Mouse (Mus musculus): Measurements from ENCODE around the gene Chfr. TPM values are rescaled to one million over a fixed set of nuclear protein-coding genes. Genes with fewer than 3 reads are reported as not detected.

Gene Chfr
- total RNA-seq, 2 experiments from 2014 or later, result 28.0 to 45.1 TPM

Other genes with a start within 250 kb of the Chfr start
- gene Gm15446, start 212.4 kb upstream of the Chfr start, total RNA-seq (2014; fragmentation: Nextera tagmentation), result 26.2 and 35.1 TPM in 2 replicates
- 73.0 and 188 TPM in 2 replicates for gene Gm15446, start 212.4 kb upstream of the Chfr start, total RNA-seq (2017)
- gene Zfp932, start 139.3 kb upstream of the Chfr start, total RNA-seq (2014; fragmentation: Nextera tagmentation), result 31.7 and 62.0 TPM in 2 replicates
- 63.1 and 110 TPM in 2 replicates for gene Zfp932, start 139.3 kb upstream of the Chfr start, total RNA-seq (2017)
- 5.2 and 20.4 TPM in 2 replicates for gene Gm17655, start 63.3 kb upstream of the Chfr start, total RNA-seq (2014; fragmentation: Nextera tagmentation)
- gene Gm17655, start 63.3 kb upstream of the Chfr start, total RNA-seq (2017), result 4.4 and 12.0 TPM in 2 replicates
- gene Gm35315, start 41.4 kb upstream of the Chfr start, total RNA-seq (2014; fragmentation: Nextera tagmentation), result 0.73 and 1.7 TPM in 2 replicates
- gene Gm35315, start 41.4 kb upstream of the Chfr start, total RNA-seq (2017), result 0.72 and 1.6 TPM in 2 replicates
- not detected in 2 replicates for gene Plcxd1, start 35.9 kb upstream of the Chfr start, total RNA-seq (2014; fragmentation: Nextera tagmentation)
- not detected in 2 replicates for gene Plcxd1, start 35.9 kb upstream of the Chfr start, total RNA-seq (2017)
- gene Gtpbp6, start 27.6 kb upstream of the Chfr start, total RNA-seq (2014; fragmentation: Nextera tagmentation), result 20.4 and 32.2 TPM in 2 replicates
- gene Gtpbp6, start 27.6 kb upstream of the Chfr start, total RNA-seq (2017), result 9.2 and 14.0 TPM in 2 replicates
- 6.4 and 8.4 TPM in 2 replicates for gene Zfp605, start 25.8 kb upstream of the Chfr start, total RNA-seq (2014; fragmentation: Nextera tagmentation)
- gene Zfp605, start 25.8 kb upstream of the Chfr start, total RNA-seq (2017), result 3.3 and 9.3 TPM in 2 replicates
- 16.9 and 23.9 TPM in 2 replicates for gene Golga3, start 40.9 kb downstream of the Chfr start, total RNA-seq (2014; fragmentation: Nextera tagmentation)
- 19.4 and 22.8 TPM in 2 replicates for gene Golga3, start 40.9 kb downstream of the Chfr start, total RNA-seq (2017)
- gene Ankle2, start 95.2 kb downstream of the Chfr start, total RNA-seq (2014; fragmentation: Nextera tagmentation), result 31.4 and 42.7 TPM in 2 replicates
- gene Ankle2, start 95.2 kb downstream of the Chfr start, total RNA-seq (2017), result 53.1 and 68.9 TPM in 2 replicates
- gene Pgam5, start 134.1 kb downstream of the Chfr start, total RNA-seq (2014; fragmentation: Nextera tagmentation), result 37.7 and 42.2 TPM in 2 replicates
- gene Pgam5, start 134.1 kb downstream of the Chfr start, total RNA-seq (2017), result 41.4 and 45.0 TPM in 2 replicates
- gene Pxmp2, start 150.3 kb downstream of the Chfr start, total RNA-seq (2014; fragmentation: Nextera tagmentation), result 9.7 TPM in 1 of 2 replicates, not detected in the other
- gene Pxmp2, start 150.3 kb downstream of the Chfr start, total RNA-seq (2017), result 4.3 and 6.3 TPM in 2 replicates
- gene Pole, start 150.5 kb downstream of the Chfr start, total RNA-seq (2014; fragmentation: Nextera tagmentation), result 92.1 and 96.7 TPM in 2 replicates
- gene Pole, start 150.5 kb downstream of the Chfr start, total RNA-seq (2017), result 46.4 and 48.5 TPM in 2 replicates
- gene P2rx2, start 207.4 kb downstream of the Chfr start, total RNA-seq (2014; fragmentation: Nextera tagmentation), result not detected in 2 replicates
- not detected in 2 replicates for gene P2rx2, start 207.4 kb downstream of the Chfr start, total RNA-seq (2017)
- not detected in 2 replicates for gene Lrcol1, start 208.9 kb downstream of the Chfr start, total RNA-seq (2014; fragmentation: Nextera tagmentation)
- not detected in 2 replicates for gene Lrcol1, start 208.9 kb downstream of the Chfr start, total RNA-seq (2017)

Data from granulocyte monocyte progenitor cell, adult 5-6 weeks (primary cell).